Mouse (Mus musculus) thymus, postnatal 14 days (tissue): ENCODE results near the gene Chrm1.

Experiments
- DNase-seq: peaks from one replicate; pipeline ENCODE4 v3.0.0; 2021

The Chrm1 gene

GRCm38 (mm10) chr19:8663360-8663839 is at the start of gene Chrm1:
Chrm1 (plus strand) TSS chr19:8663789.
- no peak for DNase-seq

DNA sequence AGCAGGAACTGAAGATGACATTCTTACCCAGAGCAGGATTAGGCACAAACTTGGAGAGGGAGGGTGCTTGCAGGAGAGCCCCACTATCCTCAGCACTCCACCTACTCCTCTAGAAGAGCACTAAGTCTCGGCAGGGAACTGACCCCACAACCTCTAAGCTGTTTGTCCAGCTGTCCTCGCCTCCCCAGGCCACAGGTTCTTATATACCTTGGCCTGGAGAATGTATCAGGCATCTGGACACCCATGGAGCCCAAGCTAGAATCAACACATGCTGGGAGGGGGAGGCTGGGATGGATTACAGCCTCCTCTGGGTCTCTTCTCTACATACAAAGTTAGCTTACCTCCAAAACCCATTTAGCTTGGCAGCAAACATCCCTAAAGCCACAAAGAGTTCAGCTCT is 49.2 kb upstream of the Chrm1 start:
- DNase-seq = no peak

DNA sequence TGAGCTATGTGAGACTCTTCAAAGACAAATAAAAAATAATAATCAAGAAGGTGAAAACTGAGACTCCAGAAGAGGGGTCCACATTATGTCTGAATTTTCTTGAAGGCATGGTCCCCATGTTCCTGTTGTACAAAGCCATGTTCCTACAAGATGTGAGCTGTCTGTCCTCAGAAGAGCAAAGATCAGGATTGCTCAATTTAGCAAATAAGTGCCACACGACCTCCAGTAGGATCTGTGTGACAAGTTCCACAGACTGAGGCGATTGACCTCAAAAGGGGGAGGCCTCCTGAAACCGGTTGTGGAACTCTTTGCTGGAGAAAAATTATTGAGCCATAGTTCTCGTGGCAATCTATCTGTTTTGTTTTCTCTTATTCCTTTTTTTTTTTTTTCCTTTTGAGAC is 47.3 kb upstream of the Chrm1 start:
- no peak for DNase-seq

GRCm38 (mm10) chr19:8617904-8618303 is 45.7 kb upstream of the Chrm1 start, which contains the start of gene Slc22a6:
Slc22a6 (plus strand) TSS chr19:8618039.
- DNase-seq = no peak

DNA sequence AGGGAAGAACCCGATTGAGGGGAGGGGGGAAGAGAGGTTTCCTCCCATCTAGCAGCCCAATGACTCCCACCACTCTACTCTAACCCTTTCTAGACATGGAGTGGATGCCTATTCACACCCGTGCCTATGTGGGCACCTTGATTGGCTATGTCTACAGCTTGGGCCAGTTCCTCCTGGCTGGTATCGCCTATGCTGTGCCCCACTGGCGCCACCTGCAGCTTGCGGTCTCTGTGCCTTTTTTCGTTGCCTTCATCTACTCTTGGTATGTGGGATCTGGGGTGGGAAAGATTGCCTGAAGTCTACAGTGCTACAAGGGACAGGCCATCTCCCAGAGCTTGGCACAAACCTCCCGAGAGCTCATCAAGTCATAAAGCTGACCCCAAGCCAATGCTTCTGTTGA is 42.5 kb upstream of the Chrm1 start:
- no peak for DNase-seq

DNA sequence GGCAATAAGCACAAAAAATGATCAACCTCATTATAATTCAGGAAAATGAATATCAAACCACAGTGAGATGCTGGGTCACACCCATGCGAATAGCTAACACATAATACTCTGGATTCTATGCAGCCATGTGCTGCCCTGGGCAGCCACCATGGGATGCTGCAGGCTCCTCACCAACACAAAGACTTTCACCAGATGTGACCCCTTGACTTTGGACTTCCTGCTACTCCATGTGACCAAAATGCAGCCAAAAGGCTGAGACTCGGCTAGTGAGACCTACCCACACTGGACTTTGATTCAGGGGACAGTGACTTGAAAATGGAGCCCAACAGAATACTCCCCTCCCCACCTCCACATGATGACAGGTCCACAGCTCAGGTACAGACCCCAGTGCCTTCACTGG is 33.3 kb upstream of the Chrm1 start:
- DNase-seq = no peak

- no peak for DNase-seq
Observed at GRCm38 (mm10) chr19:8630826-8631225, 32.8 kb upstream of the Chrm1 start.

- no peak for DNase-seq
Observed at GRCm38 (mm10) chr19:8632029-8632428, 31.6 kb upstream of the Chrm1 start.

DNA sequence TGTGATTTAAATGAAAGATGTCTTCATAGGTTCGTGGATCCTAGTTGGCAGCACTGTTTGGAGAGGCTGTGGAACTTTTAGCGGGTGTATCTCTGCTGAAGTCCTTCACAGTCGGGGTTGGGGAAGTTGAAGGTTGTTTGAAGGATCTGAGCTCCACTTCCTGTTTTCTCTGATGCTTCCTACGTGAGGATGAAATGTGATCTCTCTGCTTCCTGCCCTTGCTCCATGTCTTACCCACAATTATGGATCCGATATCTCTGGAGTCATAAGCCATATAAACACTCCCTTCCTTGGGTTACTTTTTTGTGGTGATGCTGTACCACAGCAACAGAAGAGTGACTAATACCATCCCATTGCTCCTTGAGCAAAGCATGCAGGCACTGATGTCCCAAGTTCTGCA is 21.5 kb upstream of the Chrm1 start:
- DNase-seq = no peak

DNA sequence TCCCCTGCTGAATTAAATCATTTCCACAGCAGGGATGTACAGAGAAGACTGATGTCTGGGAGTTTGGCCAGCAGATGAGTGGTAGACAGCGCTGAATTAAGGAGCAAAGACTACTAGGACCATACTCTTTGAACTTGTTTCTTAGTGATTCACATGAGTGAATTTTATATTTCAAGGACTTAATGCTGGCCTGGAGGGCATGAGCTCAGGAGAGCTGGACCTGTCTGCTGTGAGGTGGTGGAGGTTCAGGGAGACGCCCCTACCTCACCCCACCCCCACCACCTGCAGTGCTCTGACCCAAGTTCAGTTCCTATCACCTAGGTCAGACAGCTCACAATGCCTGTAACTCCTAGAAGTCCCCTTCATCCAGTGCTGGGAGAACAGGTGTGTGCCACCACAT is 17.2 kb upstream of the Chrm1 start:
- DNase-seq = no peak

GRCm38 (mm10) chr19:8655833-8656232 is 7.8 kb upstream of the Chrm1 start:
- no peak for DNase-seq

DNA sequence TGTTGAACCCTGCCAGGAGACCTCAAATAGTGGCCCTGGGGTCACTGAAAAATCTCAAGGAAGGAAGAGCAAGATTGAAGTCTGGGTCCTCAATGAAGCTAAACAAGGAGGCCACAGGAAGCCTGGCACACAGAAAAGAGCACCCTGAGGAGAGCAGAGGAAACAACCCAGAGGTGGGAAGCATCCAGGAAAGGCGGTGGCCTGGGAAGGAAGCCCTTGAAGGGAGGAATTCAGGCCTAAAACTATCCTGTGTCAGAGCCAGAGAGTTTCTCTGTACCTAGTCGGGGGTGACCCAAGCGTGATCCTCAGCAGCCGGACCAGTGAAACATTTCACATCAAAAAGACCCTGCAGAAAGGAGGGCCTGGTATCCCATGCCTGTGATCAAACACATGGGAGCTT is 7.2 kb upstream of the Chrm1 start:
- DNase-seq = no peak

GRCm38 (mm10) chr19:8661821-8662307 is 1.7 kb upstream of the Chrm1 start:
- no peak for DNase-seq

DNA sequence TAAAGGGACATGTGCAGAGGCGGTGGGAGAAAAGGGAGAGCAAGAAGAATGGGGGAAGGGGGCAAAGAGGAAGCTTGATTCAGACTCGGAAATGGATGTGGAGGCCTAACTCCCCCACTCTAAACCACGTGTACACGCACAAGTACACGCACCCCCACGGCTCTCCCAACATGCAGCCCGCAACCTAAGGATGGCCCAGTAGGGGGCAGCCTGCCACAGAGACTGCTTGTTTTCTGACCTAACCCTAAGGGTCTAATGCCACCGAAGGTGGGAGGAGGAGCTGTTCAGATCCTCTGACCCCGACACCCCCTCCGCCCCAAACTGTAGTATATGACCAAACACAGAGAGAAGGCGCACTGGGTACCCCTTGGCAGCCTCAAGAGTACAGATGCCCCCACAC is 1.3 kb upstream of the Chrm1 start:
- DNase-seq = peak; percentile 72

DNA sequence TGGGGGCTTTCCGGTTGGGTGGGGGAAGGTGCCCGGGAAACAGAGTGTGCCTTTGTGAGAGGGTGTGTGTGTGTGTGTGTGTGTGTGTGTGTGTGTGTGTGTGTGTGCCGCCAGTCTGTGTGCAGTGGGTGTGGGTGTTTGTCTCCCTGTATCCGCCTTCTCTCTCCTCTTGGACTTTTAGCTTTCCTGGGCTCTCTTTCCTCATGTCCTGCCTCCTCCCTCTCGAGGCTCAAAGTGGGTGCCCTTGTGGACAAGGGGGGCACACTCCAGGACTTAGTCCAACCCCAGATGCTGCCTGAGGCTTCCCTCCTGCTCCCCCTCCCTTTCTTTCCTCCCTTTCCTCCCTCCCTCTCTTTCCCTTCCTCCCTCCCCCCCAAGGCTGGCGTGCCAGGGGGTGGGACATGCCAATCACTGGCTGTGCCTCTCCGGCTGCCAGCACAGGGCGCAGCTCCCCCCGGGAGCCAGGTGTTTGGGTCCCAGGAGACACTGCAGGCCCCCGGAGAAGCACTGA is 377 bp downstream of the Chrm1 start:
- DNase-seq = no peak

DNA sequence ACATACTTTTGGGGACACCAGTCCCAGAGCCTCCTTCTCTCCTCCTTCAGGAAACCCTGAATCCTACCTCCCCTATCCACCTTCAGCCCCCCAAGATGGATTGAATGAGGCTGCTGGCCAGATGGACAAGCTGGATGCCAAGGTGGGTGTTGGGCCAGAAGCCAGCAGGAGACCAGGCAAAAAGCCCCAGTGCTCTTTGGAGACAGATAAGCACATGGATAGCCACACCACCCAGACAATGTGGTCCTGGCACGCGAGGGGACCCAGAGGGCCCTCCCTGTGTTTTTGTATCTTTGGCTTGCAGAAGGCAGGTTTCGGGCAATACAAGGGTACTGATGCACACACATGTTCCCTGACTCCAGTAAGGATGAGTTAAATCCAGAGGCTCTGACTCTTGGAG is 1.3 kb downstream of the Chrm1 start:
- no peak for DNase-seq

DNA sequence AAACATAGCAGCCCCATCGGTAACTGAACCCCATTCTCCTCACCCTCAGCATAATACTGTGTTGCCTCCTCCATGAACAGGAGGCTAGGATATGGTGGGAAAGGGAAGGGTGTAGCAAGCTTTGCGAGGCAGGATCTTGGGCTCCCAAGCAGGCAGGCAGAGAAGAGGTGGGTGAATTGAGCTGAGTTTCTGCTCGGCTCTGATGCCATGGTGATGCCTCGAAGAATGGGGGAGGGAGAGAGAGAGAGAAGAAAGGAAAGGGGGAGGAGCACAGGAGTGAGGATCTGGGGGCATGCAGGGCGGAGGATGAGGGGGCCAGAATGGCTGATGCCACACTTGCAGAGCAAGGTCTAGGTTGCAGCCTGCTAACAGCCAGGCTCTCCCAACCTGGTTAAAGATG is 2.2 kb downstream of the Chrm1 start:
- no peak for DNase-seq

- DNase-seq = no peak
Observed at GRCm38 (mm10) chr19:8672859-8673258, 9.3 kb downstream of the Chrm1 start.

- DNase-seq = no peak
Observed at GRCm38 (mm10) chr19:8673336-8674063, 9.9 kb downstream of the Chrm1 start.

GRCm38 (mm10) chr19:8679031-8679779 is 15.6 kb downstream of the Chrm1 start:
- DNase-seq = no peak

DNA sequence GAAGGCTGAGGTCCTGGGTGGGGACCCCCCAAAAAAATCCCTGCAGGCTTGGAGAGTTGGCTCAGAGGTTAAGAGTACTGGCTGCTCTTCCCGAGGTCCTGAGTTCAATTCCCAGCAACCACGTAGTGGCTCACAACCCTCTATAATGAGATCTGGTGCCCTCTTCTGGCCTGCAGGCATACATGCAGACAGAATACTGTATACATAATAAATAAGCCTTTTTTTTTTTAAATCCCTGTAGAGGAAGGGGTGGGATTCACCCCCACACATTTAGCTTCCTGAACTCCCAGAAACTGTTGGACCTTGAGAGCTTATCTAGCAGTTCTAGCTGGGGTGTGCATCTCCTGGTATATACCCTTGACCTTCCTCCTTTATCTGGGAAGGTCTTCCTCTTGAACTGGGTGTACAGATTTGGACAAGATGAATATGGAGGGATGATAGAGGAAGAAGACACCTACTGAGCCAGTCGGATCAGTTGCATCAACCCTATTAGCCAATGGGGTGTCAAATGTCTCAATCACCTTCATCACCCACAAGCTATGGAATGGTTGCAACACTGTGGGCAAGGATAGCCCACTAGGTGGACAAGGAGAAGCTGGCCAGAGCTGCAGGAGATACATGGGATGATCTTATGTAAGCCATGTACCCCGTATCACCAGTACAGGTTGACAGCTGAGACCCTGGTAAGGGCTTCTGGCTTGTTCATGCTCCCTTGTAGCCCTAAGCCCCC is 18.2 kb downstream of the Chrm1 start:
- DNase-seq = no peak

GRCm38 (mm10) chr19:8682996-8683395 is 19.4 kb downstream of the Chrm1 start:
- DNase-seq = peak; percentile 79

DNA sequence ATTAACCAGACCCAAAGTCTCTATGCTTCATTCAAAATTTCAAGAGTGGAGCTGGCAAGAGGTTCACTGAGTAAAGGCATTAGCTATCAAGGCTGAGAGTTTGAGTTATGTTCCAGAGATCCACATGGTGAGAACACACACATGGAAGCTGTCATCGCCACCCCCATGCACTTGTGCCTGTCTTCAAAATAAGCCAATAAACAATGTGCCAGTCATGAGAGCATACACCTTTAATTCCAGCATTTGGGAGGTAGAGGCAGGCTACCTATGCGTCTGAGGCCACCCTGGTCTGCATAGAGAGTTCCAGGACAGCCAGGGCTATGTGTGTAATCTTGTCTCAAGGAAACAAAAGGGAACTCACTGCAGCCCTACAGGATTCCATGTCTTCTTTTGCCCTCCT is 20.0 kb downstream of the Chrm1 start:
- DNase-seq = no peak
